Mouse (Mus musculus) ovary, adult 18-20 months (tissue): ENCODE measurements around the gene Hecw2.

Experiments used
- DNase-seq: peaks from one replicate; pipeline ENCODE4 v3.0.0; 2022; ENCODE audit warnings: low spot score, mixed read lengths

Gene Hecw2

DNA sequence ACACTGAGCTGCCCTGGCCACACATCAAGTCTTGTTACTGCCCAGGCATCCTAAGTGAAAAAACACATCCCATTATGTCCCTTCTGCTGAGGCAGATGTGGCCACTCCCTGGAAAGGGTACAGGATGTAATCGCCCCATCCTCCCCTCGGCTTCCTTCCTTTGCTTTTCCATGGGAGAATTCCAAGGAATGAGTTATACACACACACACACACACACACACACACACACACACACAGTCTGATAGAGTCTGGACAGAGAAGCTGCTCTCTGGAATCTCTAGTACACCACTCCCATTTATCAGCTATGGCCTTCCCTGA is 216.5 kb downstream of the Hecw2 start:
- no peak for DNase-seq

DNA sequence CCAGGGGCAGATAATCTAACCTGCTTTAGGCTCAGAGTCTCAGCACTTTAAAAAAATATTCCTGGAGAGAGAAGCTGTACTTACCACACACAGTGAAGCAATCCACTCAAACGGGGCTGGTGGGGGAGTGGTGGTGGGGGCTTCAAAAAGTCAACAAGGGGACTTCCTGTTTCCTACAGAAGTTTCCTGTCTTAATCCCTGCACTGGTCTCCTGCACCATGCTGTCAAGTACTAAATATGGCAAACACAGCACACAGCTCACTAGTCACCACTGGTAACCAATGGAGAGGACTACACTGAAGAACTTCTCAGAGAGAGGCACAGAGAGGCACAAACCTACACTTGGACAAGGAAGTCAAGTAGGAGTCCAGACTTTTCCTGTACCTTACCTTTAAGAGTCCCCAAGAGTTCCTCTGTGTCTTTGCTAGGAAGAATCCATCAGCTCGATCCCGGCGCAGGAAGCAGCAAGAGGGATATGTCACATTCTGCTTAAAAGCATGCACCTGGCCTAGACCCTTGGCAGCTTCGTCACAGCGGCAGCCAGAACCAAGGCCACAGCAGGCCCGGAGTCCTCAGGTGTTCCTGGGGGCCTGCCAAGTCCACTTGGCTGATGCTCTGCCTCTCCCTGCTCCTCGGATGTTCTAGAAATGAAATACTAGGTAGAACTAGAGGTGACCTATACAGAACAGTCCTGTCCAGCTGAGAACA is 217.0 kb downstream of the Hecw2 start:
- DNase-seq, result no peak

DNA sequence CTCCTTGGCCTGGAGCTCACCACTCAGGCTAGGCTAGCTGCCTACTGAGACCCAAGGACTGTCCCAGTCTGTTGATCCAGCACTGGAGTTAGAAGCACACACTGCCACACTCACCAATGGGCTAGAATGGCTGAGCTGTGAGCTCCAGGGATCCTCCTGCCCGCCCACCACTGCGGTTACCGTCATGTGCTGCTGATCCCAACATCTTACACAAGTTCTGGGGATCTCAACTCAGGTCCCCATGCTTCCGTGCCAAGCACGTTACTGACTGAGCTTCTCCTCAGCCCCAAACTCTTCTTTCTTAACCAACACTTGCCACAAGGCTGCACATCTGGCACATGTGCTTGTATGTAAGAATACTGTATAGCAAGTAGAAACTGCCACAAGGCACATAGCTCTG is 218.2 kb downstream of the Hecw2 start:
- DNase-seq, result no peak

DNA sequence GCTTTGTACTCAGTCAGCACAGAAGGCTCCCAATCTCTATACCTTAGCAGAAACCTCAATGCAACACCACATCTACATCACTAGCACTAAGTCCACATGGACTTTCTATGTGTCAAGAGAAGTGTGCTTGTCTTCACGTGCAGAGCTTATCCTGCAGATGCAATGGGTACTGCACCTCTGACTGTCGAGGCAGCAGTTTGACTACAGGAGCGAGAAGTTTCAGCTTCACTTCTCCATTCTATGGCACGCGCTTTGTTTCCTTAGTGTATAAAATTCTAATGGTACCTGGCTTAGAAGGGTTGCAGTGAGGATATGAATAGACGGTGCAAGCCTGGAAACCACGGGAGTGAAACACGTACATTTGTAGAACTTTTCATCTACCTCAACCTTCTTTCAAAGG is 218.9 kb downstream of the Hecw2 start:
- DNase-seq, result no peak

DNA sequence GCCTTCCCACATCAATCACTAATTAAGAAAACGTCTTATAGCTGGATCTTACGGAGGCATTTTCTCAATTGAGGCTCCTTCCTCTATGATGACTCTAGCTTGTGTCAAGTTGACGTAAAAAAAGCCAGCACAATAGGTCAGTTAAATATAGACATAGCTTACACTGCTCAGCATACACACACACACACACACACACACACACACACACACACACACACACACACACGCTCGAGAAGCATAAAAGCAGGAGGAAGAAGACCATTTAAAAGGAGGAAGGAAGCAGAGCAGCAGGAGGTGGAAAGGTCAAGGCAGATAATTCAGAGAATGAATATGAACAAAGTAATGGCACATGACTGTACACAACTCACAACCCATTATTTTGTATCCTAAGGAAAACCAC is 220.0 kb downstream of the Hecw2 start:
- no peak for DNase-seq

DNA sequence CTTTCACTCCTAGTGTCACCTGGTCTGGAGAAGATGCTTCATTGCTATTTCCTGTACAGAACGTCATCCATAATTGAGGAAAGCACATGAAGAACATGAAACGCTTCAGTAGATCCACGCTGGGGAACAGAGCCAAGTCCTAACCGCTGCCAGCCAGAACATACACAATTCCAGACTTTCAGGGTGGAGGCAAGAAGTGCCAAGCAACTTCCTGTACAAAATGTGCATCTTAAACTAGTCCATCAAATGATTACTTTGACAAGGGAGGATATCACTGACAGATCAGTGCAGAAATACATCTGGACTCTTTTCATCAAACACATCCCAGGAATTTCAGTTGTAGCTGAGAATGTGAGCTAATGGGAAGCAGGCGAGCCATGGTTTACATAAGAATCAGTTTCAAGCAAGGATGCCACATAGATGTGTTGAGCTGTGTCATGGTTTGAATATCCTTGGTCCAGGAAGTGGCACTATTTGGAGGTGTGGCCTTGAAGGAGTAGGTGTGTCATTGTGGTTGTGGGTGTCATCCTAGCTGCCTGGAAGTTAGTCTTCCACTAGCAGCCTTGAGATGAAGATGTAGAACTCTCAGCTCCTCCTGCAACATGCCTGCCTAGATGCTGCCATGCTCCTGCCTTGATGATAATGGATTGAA is 224.5 kb downstream of the Hecw2 start:
- no peak for DNase-seq

DNA sequence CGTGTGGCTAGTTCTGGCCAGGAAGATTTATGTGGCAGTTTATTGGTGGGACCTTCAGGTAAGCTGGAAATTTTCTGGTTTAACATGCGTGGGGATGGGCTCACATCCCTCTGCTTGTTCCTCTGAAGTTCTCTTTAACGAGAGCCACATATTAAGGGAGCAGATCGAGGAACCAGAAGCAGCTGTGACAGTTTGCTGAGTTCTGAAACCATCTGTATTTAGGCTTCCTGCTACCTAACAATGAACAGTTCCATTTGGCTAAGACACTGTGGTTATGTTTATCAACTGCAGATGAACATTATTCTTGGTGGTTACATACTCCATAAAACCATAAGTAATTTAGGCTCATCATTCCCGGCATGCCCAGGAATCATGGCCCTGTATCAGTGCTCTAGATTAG is 242.6 kb downstream of the Hecw2 start:
- DNase-seq, result no peak

DNA sequence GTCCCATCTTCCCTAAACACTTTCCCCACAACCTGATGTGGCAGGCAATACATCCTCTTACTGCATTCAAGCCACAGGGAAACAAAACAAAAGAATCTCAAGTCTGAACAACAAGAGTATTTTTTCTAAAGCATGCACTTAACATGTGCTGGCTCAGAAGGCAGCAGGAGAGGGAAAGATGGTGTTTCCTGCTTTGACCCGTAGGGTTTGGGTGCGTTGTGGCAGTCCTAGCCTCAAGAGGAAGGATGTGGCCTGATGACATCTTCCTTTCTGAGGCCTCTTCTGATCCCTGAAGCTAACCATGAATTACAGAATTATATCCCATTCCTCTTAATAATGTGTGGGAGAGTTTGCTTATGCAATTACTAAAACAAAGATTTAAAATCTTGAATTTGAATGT is 249.2 kb downstream of the Hecw2 start:
- no peak for DNase-seq

DNA sequence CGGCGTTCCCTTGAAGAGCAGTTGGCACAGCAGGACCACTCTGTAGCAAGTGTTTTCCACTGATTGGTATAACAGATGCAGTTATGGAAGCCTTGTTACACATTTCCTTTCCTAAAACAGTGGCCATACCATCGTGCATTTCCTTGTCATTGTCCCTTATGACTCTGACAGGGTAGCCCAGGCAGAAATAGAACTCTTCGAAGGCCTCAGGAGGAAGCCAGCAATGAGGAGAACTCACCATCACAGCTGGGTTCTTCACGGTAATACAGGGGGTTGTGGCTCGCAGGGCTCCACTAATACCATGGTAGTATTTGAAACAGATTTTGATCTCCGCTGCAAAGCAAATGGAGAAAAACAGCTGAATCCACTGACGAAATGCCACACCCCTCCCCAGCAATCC is 252.5 kb downstream of the Hecw2 start:
- DNase-seq, result no peak

DNA sequence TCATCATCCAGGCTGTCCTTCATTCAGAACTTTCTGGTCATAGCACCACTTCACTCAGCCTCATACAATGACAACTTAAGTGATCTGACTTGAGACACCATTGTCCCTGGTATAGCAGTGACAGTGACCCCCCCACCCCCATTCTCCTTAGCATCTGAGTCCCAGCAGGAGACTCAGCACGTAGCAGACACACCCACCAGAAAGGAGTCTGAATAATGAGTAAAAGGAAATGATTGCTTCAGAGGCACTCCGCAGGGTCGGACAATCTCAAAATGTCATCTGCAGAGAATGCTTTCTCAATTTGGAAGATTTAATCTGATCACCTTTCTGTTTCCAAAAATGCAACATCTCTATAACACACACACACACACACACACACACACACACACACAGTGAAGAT is 253.4 kb downstream of the Hecw2 start:
- no peak for DNase-seq

DNA sequence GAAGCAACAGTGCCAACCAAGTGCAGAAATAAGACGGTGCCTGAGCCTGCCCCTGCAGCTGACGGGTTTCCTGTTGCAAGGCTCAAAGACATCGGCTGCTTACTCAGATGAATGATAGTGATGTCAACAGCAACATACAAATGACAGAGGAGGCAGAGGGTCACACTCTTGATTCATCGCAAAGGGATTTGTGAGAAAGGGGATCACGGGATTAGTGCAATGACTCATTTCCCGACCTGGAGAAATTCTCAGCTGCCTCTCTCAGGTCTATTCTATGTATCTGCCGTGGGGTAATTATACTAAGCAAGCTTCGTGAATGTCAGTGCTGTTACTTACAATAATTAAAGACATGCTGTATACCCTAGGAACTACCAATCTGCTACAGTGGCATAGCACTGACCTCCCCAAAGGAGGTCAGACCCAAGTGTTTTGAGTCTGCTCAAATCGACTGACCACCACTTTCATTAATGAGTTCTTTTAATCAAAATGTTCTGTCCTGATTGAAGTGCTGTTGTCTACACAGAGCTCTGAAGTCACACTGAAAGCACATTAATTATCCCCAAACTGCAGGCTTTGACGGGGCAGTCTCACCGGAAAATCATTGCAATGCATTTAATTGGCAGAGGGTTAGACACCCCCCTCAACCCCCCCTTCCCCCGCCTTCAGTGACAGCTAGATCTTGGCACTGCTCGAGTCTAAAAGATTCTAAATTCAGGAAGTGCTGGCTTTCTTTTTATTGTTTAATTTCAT is 254.5 kb downstream of the Hecw2 start:
- no peak for DNase-seq

DNA sequence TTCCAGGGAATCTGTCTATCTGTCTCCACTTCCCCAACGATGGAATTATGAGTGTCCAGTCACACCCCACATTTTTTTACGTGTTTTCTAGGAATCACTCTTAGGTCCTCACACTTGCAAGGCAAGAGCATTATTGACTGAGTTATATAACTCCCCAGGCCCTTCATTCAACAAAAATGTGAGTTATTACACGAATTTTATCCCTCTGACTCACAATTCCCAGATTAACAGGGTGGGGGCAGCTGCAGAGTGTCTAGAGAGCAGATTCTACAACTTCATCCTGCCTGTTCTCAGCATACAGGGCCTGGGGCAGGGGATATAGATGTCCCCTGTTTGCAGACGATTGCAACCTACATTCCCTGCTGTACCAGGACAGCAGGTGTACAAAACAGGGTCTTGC is 255.7 kb downstream of the Hecw2 start:
- DNase-seq, result no peak

DNA sequence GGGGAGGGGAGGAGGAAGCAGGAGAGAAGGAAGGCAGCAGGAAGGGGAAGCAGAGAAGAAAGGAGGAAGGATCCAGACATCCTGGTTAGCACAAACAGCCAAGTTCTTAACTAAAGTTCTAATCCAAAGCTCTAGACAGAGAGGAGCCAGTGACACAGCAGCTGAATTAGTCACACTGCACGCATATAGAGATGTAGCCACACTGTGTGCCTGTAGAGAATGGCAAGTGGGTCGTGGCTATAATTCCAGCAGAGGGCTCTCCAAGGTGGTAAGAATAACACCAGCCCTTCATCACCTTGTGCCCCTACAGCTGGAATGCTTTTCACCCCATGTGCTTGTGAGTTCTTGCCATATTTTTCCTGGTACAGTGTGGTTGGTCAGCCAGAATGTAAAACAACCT is 261.7 kb downstream of the Hecw2 start:
- DNase-seq, result no peak

DNA sequence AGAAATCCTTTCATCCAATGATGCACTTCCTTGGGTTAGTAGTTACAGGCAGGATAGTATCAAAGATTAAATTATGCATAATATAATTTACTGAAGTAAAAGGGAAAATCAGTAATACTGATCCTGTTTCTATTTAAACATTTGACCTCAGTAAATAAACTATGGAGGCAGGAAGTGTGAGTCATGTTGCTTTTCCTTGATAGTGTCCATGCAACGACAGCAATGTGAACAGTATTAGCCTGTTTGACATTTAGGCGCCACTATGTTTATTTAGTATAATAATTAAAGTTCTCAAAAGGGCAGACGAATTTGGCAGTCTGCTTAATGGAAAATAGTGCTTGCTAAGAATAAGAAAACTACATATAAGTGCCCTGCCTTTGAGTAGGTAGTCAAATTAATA is 263.7 kb downstream of the Hecw2 start:
- no peak for DNase-seq

DNA sequence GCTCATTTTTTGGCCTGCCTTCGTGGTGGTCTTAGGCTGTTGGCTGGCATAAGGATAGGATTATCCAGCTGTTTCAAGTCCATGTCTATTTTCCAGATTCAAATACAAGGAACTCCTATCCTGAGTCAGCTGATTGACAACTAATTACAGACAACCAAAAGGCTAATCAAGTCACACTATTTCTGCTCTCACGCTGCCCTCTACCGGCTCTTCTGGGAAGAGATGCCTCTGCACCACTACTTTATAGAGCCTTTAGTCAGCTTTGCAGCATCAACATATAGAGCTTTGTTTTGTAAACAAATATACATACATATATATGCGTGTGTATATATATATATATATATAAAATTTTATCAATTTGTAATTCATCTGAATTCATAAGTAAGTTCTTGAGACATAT is 267.4 kb downstream of the Hecw2 start:
- no peak for DNase-seq

DNA sequence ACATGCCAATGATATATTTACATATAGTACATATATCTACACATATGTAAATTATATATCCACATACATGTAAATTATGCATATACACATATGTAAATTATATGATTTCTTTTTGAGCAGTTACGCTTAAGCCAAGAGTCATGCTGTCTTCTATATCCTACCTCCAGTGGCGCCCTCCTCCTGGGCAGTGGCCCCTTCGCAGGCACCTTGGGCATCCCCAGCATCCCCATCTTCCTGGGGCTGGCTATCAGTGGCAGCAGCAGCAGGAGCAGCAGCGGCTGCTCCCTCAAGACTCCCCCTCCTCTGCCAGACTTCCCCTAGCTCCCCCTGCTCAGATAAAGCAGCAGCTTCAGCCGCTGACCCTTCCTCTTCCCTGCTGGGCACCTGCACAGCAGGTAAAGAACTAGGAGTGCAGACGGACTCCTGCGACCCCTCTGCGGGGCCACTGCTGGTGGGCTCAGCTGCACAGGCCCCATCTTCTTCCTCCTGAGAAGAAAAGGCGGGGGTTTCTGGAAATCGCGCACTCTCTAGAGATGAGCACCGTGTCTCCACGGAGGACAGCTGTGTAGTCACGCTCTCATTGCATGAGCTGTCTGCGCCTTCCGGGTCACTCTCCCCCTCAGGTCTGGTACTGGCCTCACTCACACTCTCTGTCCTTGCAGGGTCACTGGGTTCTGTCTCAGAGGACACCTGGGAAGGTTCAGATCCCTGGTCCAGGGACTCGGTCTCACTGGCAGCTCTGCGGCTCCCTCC is 269.6 kb downstream of the Hecw2 start:
- no peak for DNase-seq

DNA sequence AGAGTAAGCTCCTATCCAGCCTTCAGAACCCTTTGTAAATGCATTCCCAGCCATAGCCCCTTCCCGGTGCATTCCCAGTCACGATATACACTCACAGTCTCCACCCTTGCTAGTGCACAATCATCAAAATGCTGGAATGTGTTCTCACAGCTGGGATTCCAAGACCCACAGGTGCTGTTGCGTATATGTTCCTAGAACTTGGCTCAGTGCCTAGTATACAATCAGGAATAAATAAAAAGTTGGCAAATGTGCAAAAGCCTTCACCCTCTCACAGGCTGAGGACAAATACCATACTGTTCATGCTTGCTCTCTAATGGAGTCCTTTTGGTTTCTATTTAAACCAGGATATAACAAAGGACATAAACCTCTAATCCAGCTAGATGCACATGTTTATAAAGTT is 283.1 kb downstream of the Hecw2 start:
- no peak for DNase-seq

DNA sequence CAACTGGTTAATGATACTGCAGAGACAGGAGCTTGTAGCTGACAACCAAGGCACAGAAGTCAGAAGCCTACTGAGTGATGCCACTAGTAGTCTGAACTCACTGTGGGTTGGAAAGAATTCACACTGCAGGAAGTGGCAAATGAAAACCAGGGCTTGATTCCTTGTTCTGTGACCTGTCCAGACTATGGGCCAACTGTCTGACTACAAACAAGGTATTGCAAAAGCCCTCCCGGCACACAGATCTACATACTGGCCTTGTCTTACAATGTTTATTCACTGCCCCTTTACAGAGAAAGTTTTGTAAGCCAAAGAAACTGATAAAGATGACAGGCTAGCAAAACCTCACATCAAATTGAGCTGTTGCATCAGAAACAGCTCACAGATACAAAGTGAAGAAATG is 284.7 kb downstream of the Hecw2 start:
- no peak for DNase-seq

DNA sequence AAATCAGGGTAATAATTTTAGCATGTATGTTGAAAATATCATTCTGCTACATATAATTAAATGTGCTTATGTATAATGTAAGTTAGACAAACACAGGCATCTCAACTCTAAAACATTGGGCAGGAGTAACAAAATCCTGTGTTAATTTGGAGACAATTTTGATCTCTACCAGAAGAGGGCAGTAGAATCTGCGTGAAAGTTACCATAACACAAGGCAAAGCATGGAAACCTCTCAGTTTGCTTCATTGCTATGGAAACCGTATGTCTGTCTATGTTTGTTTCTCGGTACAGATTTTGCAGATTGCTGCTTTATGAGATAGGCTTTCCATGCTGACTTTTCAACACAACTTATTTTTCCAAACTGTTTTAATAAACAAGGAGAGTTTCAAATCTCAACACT is 285.9 kb downstream of the Hecw2 start:
- DNase-seq, result no peak

DNA sequence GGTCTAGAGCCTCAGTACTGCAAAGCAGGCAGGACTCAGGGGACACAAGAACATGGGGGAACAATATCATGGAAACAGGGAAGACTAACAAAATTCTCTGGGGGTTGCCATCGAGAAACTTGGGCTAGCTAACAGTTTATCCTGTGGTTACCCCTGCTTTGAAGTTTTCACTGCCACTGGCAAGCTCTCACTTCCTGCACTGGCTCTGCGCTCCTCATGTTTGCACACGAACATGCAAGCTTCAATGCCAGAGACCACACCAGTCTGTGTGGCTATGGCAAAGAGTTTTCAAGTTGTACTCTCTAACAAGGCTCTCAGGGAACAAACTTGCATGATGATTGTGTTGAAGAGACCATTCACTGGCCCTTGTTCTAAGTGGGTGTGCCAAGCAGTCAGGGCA is 288.8 kb downstream of the Hecw2 start:
- DNase-seq, result no peak

DNA sequence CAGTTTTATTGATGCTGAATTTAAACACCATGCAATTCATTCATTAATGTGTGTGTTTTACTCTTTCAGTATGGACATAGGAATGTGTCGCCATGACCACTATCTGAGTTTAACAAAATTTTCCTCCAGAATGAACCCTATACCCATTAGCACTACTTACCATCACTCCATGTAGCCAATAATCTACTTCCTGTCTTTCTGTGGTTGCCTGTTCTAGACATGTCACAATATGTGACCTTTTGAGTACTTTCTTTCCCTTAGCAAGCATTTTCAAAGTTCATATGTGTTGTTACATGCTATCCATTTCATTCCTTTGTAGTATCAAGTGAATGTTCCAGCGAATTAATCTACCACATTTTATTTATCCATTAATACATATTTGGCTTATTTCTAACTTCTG is 294.6 kb downstream of the Hecw2 start:
- no peak for DNase-seq

DNA sequence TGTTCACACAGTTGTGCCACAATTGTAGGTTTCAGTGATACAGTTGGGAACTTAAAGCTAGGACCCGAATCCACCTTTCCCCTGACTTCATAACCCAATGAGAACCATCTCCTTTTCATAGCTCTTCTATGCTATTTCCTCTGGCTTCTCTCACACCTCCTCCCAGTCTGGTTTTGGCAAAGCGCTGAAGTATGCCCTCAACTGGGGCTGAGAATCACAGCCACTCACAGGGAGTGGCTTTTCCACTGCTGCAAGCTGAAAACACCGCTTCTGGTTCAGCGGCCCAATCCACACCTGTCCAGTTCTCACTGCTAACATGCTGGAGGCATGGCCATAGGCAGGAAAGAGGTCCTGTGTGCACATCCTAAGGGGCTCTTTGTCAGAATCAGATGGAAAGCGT is 300.7 kb downstream of the Hecw2 start:
- DNase-seq, result no peak

DNA sequence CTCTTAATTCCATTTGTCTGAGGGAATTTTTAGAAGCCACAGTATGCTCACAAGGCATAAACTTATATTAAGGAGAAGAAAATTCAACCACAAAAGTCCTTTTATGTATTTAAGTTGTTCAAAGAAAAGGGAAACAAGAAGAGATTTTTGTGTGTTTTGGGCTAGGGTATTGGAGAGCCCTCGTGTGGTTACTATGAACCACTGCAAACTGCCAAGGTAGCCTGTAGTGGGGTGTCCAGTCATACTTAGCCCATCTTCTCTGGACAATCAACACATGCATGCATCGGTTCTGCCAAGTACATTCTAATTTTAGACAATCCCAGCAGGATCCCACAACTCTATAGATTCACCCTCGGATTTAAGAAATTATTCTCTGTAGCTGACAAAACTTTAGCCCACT is 304.6 kb downstream of the Hecw2 start:
- DNase-seq, result no peak
